Mouse (Mus musculus): ENCODE data around the gene Stfa2. TPM values are rescaled to one million over a fixed set of nuclear protein-coding genes. Genes with fewer than 3 reads are reported as not detected.
"Not testable (repeated sequence)": the region's sequence is repeated elsewhere in the genome, so short reads cannot be mapped to it uniquely, and the experiment has no call there.

Stfa2 gene
- polyA plus RNA-seq (2015; fragmentation: Nextera tagmentation; extraction: Ambion mirVana), result not detected in 2 replicates

GRCm38 (mm10) chr16:36408357-36408756, at the start of gene Stfa2:
TSS of gene Stfa2 (minus strand) at chr16:36408457.
- no peaks in the 10 kb centered on the region for H3K36me3 ChIP-seq
- H3K4me3 ChIP-seq (replicated peaks), result no peak within 1 kb of the TSS
- H3K4me1 ChIP-seq (replicated peaks), result no peaks in the 10 kb centered on the region
- H3K9me3 ChIP-seq, result no peaks in the 10 kb centered on the region
- H3K9ac ChIP-seq (replicated peaks), result no peak within 1 kb of the TSS
- no peak for ATAC-seq
- H3K27ac ChIP-seq, result no peak within 1 kb of the TSS
- H3K27me3 ChIP-seq, result no peaks in the 10 kb centered on the region
- H3K4me2 ChIP-seq (replicated peaks), result no peak within 1 kb of the TSS

DNA sequence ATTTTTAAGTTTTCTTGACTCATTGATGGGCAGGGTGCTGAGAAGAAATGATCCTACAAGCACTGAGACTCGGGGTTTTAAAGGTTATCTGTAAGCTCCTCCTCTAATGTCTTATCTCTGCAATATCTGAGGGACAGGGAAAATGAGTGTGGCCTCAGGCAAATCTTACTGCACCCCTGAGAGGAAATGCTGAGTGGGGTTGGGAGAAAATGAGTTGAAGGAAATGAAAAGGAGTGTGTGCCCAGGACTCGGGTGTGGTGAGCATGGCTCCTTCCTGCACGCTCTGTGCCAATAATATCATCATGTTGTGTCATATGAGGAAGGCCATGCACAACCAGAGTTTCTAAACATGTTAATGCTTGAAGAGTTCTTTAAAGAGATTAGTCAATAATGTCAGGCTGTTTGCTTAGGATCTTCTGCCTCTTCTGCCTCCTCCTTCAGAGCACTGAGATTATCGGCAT, 47.1 kb upstream of the Stfa2 start, which contains the start of gene Stfa3:
Gene Stfa3, minus strand, starts transcription at position 51 of the 461 bp plus-strand sequence.
- 88% methylated on average over 4 of the region's 4 CpGs for whole genome bisulfite sequencing
- H3K4me2 ChIP-seq (replicated peaks), result no peak within 1 kb of the TSS
- no peaks in the 10 kb centered on the region for H3K36me3 ChIP-seq
- H3K27ac ChIP-seq, result no peak within 1 kb of the TSS
- no peaks in the 10 kb centered on the region for H3K27me3 ChIP-seq
- no peak within 1 kb of the TSS for H3K4me3 ChIP-seq (replicated peaks)
- no peaks in the 10 kb centered on the region for H3K9me3 ChIP-seq
- no peaks in the 10 kb centered on the region for H3K4me1 ChIP-seq (replicated peaks)
- no peak within 1 kb of the TSS for H3K9ac ChIP-seq (replicated peaks)
- no peak for ATAC-seq

DNA sequence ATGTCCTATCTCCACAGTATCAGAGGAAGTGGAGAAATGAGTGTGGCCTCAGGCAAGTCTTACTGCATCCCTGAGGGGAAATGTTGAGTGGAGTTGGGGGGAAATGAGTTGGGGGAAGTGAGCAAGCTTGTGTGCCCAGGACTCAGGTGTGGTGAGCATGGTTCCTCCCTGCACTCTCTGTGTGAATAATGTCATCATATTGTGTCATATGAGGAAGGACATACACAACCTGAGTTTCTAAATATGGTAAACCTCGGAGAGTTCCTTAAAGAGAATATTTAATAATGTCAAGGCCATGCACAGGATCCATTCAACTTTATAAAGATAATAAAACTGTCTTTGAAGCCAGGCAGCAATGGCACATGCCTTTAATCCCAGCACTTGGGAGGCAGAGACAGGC, 12.7 kb upstream of the Stfa2 start:
- WGBS, result 88% methylated on average over 1 of the region's 1 CpGs
- H3K4me3 ChIP-seq (replicated peaks); H3K27me3 ChIP-seq; ATAC-seq; H3K9me3 ChIP-seq; H3K9ac ChIP-seq (replicated peaks); H3K4me1 ChIP-seq (replicated peaks); H3K36me3 ChIP-seq; H3K27ac ChIP-seq; H3K4me2 ChIP-seq (replicated peaks): not testable (repeated sequence)

DNA sequence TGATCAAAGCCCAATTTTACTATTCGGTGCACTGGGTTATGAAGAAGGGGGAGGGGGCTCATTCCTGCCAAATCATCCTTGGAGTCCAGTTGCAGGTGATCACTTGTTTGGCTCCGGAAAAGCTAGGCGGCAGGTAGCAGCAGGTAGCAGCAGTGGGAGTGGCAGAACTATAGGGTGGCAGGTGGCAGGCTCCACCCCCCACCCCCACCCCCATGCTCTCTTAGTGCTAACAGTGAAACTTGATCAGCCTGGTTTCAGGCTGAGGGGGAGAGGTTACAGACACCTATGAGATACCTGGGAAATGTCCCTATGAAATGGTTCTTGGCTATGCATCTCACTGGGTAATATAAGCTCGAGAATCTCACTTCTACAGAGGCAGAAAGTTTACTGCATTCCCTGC, 19.2 kb downstream of the Stfa2 start:
- Histone ChIP-seq H3K4me3 (replicated peaks) (no peak overlapping the region), H3K4me2 (replicated peaks) (no peak overlapping the region), H3K9me3 (no peaks in the 10 kb centered on the region), H3K27me3 (no peaks in the 10 kb centered on the region), H3K27ac (no peak overlapping the region), H3K4me1 (replicated peaks) (no peaks in the 10 kb centered on the region), H3K9ac (replicated peaks) (no peak overlapping the region), H3K36me3 (no peaks in the 10 kb centered on the region)
- WGBS, result 23% methylated on average over 4 of the region's 4 CpGs
- no peak for ATAC-seq

GRCm38 (mm10) chr16:36367648-36368047, 40.6 kb downstream of the Stfa2 start, which contains the start of gene BC100530:
TSS of gene BC100530 (minus strand) at chr16:36367748.
- not testable (repeated sequence) for H3K4me1 ChIP-seq (replicated peaks); H3K9ac ChIP-seq (replicated peaks); H3K4me3 ChIP-seq (replicated peaks); H3K4me2 ChIP-seq (replicated peaks); ATAC-seq; H3K27ac ChIP-seq; H3K36me3 ChIP-seq; H3K27me3 ChIP-seq; H3K9me3 ChIP-seq
- 81% methylated on average over 3 of the region's 3 CpGs for WGBS

Other genes with a start within 250 kb of the Stfa2 start
- 1.1 TPM in 1 of 2 replicates, not detected in the other for gene Gm5483, start 224.2 kb downstream of the Stfa2 start, polyA plus RNA-seq (2015; fragmentation: Nextera tagmentation; extraction: Ambion mirVana)
- gene Gm5416, start 198.1 kb downstream of the Stfa2 start, polyA plus RNA-seq (2015; fragmentation: Nextera tagmentation; extraction: Ambion mirVana), result not detected in 2 replicates
- gene 2010005H15Rik, start 187.0 kb downstream of the Stfa2 start, polyA plus RNA-seq (2015; fragmentation: Nextera tagmentation; extraction: Ambion mirVana), result 1.4 TPM in 1 of 2 replicates, not detected in the other
- gene Stfa1, start 131.5 kb downstream of the Stfa2 start, polyA plus RNA-seq (2015; fragmentation: Nextera tagmentation; extraction: Ambion mirVana), result 0.48 and 1.0 TPM in 2 replicates
- not detected in 2 replicates for gene BC117090, start 74.1 kb downstream of the Stfa2 start, polyA plus RNA-seq (2015; fragmentation: Nextera tagmentation; extraction: Ambion mirVana)
- 0.71 TPM in 1 of 2 replicates, not detected in the other for gene BC100530, start 40.7 kb downstream of the Stfa2 start, polyA plus RNA-seq (2015; fragmentation: Nextera tagmentation; extraction: Ambion mirVana)
- not detected in 2 replicates for gene Stfa3, start 46.9 kb upstream of the Stfa2 start, polyA plus RNA-seq (2015; fragmentation: Nextera tagmentation; extraction: Ambion mirVana)
- 0.07 TPM in 1 of 2 replicates, not detected in the other for gene Casr, start 153.7 kb upstream of the Stfa2 start, polyA plus RNA-seq (2015; fragmentation: Nextera tagmentation; extraction: Ambion mirVana)

All from midbrain, embryonic 13.5 days (tissue).